Mouse (Mus musculus): Measurements from ENCODE around the gene Pjvk. TPM values are rescaled to one million over a fixed set of nuclear protein-coding genes. Genes with fewer than 3 reads are reported as not detected.
"Not testable (repeated sequence)": the region's sequence is repeated elsewhere in the genome, so short reads cannot be mapped to it uniquely, and the experiment has no call there.

Pjvk gene
- polyA plus RNA-seq (2015; fragmentation: Nextera tagmentation; extraction: Ambion mirVana), result 0.55 and 0.74 TPM in 2 replicates

DNA sequence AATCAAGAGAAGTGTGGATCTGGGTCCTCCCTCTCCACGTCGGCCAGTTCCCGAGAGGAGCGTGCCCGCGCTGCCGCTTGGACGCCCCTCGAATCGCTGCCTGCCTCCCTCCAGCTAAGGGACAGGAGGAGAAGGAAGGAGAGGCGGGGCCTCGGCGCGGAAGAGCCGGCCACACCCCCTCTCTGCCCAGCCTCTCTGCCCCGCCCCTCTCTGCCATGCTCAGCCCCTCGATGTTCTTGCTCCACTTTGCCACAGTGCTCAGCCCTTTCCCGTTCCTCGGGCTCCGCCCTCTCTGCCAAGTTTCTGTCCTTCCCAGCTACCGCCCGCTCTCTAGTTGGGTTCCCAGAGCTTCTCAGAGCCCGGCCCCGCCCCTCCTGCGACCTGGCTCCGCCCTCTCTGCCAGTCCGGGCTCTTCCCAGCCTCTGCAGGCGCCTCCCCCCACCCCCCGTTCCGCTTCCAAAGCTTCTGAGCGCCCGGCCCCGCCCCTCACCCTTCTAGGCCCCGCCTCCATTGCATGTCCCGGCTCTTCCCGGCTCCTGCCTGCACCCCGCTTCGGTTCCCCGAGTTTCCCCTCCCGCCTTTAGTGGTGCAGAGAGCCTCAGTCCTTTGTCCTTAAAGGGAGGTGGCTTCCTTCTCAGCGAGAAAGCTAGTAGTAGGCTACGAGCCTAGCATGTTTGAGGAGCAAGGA lies at the start of gene Pjvk, which contains the start of gene Prkra:
Pjvk (plus strand) TSS at position 594 of the 688 bp plus-strand sequence.
Prkra (minus strand) TSS at position 133 of the 688 bp plus-strand sequence.
- Histone ChIP-seq H3K27ac (peak within 1 kb of the TSS; percentile 96), H3K4me1 (replicated peaks) (peaks cover 16% of the 10 kb centered on the region), H3K4me3 (peak within 1 kb of the TSS; percentile 84), H3K4me2 (peak within 1 kb of the TSS; percentile 76), H3K9ac (peak within 1 kb of the TSS; percentile 93), H3K9me3 (no peaks in the 10 kb centered on the region; the same call in 1 of the 2 replicates), H3K36me3 (peaks cover 10% of the 10 kb centered on the region), H3K27me3 (no peaks in the 10 kb centered on the region)
- WGBS, result under 1% methylated on average over 32 of the region's 42 CpGs
- peak; percentile 99 for ATAC-seq (ENCODE audit: low FRiP score)

DNA sequence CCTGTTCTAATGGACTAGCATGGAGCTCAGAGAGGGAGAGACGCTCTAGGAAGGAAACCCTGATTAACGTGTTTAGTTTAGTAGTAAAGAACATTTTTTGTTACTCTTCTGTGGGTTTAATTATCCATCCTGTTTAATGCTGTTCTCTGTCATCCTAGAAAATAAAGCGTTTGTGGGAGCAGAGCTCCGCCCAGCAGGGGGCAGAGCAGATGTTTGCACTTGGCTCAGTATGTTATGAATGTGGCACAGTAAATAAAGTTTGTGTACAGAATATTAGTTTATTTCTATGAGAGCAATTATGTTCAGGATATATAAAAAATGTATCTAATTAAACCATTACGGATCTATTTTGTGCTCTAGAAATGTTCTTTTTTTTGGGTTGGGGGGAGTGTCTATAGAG lies 49.1 kb upstream of the Pjvk start:
- H3K4me3 ChIP-seq, result no peak overlapping the region
- H3K9ac ChIP-seq, result no peak overlapping the region
- H3K9me3 ChIP-seq, result no peaks in the 10 kb centered on the region
- no peak overlapping the region for H3K4me2 ChIP-seq
- H3K4me1 ChIP-seq (replicated peaks), result no peaks in the 10 kb centered on the region
- 78% methylated on average over 5 of the region's 5 CpGs for whole genome bisulfite sequencing
- H3K27me3 ChIP-seq, result no peaks in the 10 kb centered on the region
- no peak for ATAC-seq (ENCODE audit: low FRiP score)
- peaks cover 23% of the 10 kb centered on the region for H3K36me3 ChIP-seq
- no peak overlapping the region for H3K27ac ChIP-seq

DNA sequence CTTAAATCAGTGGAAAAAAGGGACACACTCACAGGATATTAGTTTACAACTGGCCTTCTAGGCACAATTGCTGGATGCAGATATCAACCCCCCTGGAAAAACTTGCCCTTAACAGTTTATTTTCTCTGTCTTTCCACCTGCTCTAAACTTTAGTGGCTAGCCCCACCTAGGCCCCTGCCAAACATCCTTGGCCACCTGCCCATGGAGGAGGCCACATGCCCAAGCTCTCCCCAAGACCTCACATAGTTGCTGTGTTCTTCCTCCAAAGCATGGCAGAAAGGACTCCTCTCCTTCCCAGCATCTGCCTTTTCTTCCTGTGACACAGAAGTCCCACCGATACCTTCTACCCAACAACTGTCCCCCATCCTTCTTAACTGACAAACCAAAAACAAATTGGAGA lies 46.0 kb upstream of the Pjvk start:
- Histone ChIP-seq H3K4me1 (replicated peaks) (no peaks in the 10 kb centered on the region), H3K4me3 (no peak overlapping the region), H3K27me3 (no peaks in the 10 kb centered on the region), H3K4me2 (no peak overlapping the region), H3K9ac (no peak overlapping the region), H3K36me3 (no peaks in the 10 kb centered on the region), H3K9me3 (no peaks in the 10 kb centered on the region), H3K27ac (no peak overlapping the region)
- 100% methylated on average over 1 of the region's 1 CpGs for WGBS
- ATAC-seq (ENCODE audit: low FRiP score), result no peak

DNA sequence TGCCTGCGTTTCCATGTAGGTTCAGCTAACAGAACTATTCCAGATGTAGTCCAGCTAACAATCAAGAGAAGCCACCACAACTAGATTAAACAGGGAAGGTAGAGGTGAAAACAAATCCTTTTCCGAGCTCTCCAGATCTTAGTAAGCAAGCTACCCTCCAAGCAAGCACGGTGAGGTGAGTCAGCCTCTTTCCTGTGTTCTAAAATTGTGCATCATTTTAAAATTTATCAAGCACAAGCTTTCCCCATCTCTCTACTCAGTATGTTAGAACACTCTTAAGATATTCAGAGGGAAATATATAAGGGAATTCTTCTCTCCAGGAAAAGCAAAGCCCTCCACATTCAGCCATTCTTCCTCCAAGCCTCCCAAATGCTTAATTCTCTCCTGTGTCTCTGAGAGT lies 41.6 kb upstream of the Pjvk start:
- 92% methylated on average over 3 of the region's 3 CpGs for WGBS
- Histone ChIP-seq H3K27me3 (no peaks in the 10 kb centered on the region), H3K4me1 (replicated peaks) (no peaks in the 10 kb centered on the region), H3K36me3 (no peaks in the 10 kb centered on the region), H3K4me3 (no peak overlapping the region), H3K27ac (no peak overlapping the region), H3K9me3 (no peaks in the 10 kb centered on the region), H3K4me2 (no peak overlapping the region), H3K9ac (no peak overlapping the region)
- no peak for ATAC-seq (ENCODE audit: low FRiP score)

DNA sequence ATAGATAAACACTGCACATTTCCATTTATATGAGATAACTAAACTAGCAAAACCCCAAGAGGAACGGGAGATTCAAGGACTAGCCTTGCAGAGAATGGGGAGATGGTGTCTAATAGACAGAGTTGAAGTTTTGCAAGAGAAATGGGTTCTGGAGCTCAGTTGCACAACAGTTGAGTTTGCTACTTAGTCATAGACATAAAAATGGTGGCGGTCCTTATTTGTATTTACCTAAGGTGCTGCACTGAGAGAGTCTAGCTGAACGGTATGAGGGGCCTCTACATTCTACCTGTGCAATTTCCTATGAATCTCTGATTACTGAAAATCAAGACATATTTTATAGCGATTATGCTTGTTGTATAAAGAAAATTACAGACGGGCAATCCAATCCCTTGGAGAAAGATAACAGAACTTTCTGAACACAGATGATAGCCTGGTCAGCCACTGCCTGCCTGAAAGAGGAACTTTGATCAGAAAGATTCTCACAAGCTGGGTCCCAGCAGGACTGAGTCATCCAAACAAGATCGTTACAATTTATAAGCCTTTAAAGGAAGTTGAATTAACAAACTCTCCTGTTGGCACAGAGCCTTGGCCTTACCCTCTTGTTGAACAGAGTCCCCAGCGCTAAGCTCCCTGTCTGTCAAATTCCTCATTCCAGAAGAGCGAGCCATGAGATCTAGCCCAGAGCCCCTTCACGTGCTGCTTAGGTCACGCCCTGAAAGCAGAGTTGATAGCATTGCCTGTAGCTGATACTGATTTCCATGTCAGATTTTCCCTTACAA lies 37.8 kb upstream of the Pjvk start:
- Histone ChIP-seq H3K27me3 (no peaks in the 10 kb centered on the region), H3K9me3 (no peaks in the 10 kb centered on the region), H3K4me2 (no peak overlapping the region), H3K36me3 (no peaks in the 10 kb centered on the region), H3K4me1 (replicated peaks) (no peaks in the 10 kb centered on the region), H3K27ac (no peak overlapping the region), H3K9ac (no peak overlapping the region), H3K4me3 (no peak overlapping the region)
- 91% methylated on average over 10 of the region's 10 CpGs for WGBS
- ATAC-seq (ENCODE audit: low FRiP score), result no peak

DNA sequence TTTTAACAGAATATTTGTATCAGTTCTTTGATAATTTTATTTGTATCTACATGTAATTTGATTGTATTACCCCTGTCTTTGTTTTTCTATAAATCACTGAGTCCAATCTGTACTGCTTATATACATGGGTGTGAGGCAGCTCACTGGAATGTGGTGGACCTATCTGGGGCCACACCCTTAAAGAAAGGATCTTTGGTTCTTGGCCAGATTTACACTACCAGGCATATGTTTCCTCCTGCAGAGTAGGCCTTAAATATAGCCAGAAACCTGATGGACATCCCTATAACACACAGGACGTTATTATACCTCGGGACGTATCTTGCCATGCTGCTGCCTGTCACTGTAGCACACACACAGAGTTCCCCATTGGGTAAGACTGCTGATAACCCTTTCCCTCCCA lies 36.3 kb upstream of the Pjvk start:
- no peaks in the 10 kb centered on the region for H3K4me1 ChIP-seq (replicated peaks)
- ATAC-seq (ENCODE audit: low FRiP score), result no peak
- H3K9ac ChIP-seq, result no peak overlapping the region
- H3K27ac ChIP-seq, result no peak overlapping the region
- no peaks in the 10 kb centered on the region for H3K36me3 ChIP-seq
- no peak overlapping the region for H3K4me3 ChIP-seq
- H3K27me3 ChIP-seq, result no peaks in the 10 kb centered on the region
- no peak overlapping the region for H3K4me2 ChIP-seq
- no peaks in the 10 kb centered on the region for H3K9me3 ChIP-seq
- WGBS, result 85% methylated on average over 3 of the region's 3 CpGs

DNA sequence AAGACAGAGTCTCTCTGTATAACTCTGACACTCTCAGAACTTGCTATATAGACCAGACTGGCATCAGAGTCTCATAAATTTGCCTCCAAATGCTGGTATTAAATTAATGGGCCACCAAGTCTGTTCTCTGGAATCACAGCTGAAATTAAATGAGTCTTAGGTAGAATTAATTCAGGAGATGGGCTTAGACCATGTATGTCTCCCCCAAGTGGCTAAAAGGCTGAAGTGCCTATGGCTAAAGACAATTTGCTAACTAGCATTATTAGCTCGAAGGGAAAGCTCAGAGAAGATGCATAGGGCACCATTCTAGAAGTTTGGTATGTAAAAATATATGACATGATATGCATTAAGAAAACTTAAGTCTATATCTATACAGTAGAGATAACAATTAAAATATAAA lies 30.2 kb upstream of the Pjvk start:
- WGBS, result 43% methylated on average over 1 of the region's 1 CpGs
- Histone ChIP-seq H3K4me3 (no peak overlapping the region), H3K27ac (no peak overlapping the region), H3K27me3 (no peaks in the 10 kb centered on the region), H3K4me2 (no peak overlapping the region), H3K9ac (no peak overlapping the region), H3K36me3 (peaks cover 11% of the 10 kb centered on the region), H3K9me3 (no peaks in the 10 kb centered on the region), H3K4me1 (replicated peaks) (no peaks in the 10 kb centered on the region)
- peak; percentile 39; the same call in 1 of the 2 replicates for ATAC-seq (ENCODE audit: low FRiP score)

DNA sequence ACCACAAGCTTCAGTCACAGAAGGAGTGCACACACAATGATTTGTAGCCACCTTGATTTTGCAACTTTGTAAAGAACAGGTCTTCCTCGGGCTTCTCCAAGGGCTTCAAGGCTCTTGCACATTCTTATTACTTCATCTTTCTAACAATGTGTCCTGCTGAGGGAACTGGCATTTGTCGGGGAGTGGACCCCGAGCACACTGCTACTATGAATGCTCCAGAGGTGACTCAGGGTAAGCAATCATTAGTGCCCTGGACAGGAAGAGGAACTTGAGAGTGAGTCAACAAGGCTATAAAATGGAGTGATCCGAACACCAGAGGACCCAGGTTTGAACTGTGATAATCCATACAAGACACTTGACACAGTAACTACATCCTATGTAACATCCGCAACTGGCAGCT lies 28.1 kb upstream of the Pjvk start:
- Histone ChIP-seq H3K4me2 (no peak overlapping the region), H3K9me3 (no peaks in the 10 kb centered on the region), H3K27ac (no peak overlapping the region), H3K36me3 (peaks cover 31% of the 10 kb centered on the region), H3K9ac (no peak overlapping the region), H3K27me3 (no peaks in the 10 kb centered on the region), H3K4me3 (no peak overlapping the region), H3K4me1 (replicated peaks) (no peaks in the 10 kb centered on the region)
- no peak for ATAC-seq (ENCODE audit: low FRiP score)
- WGBS, result 94% methylated on average over 5 of the region's 5 CpGs

DNA sequence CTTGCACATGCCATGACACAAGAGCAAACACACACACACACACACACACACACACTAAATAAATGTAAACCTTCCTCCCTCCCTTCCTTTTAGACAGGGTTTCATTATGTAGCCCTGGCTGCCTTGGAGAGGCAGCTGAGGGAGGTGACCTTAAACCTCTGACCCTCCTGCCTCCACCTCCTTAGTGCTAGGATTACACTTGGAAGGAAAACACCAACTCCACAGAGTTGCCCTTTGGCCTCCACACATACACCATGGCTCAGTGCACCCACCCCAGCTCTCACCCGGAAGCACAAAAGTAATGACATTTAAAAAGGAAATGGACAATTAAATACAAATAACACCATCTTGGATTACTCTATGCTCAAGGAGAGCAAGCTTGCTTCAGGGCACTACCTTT lies 26.6 kb upstream of the Pjvk start:
- ATAC-seq (ENCODE audit: low FRiP score), result no peak
- H3K27ac ChIP-seq, result no peak overlapping the region

DNA sequence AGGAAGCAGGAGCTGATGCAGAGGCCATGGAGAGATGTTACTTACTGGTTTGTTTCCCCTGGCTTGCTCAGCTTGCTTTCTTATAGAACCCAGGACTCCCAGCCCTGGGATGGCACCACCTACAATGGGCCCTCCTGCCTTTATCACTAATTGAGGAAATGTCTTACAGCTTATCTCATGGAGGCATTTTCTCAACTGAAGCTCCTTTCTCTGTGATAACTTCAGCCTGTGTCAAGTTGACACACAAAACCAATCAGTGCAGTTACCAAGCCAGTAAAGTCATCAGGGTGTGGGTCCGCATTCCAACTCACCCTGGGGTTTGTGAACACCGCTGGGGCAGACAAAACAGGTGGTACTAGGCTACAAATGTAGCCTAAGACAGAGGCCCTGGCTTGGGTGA lies 26.0 kb upstream of the Pjvk start:
- H3K9ac ChIP-seq; H3K27ac ChIP-seq; H3K4me3 ChIP-seq; H3K9me3 ChIP-seq; H3K4me1 ChIP-seq (replicated peaks); H3K27me3 ChIP-seq; ATAC-seq (ENCODE audit: low FRiP score); H3K4me2 ChIP-seq: not testable (repeated sequence)
- H3K36me3 ChIP-seq, result peaks cover 52% of the 10 kb centered on the region
- 95% methylated on average over 2 of the region's 2 CpGs for WGBS

More for the DNA sequence above, 26.6 kb upstream of the Pjvk start:
- H3K4me2 ChIP-seq, result no peak overlapping the region
- no peaks in the 10 kb centered on the region for H3K4me1 ChIP-seq (replicated peaks)
- WGBS, result 90% methylated on average over 1 of the region's 1 CpGs
- no peaks in the 10 kb centered on the region for H3K9me3 ChIP-seq
- H3K9ac ChIP-seq, result no peak overlapping the region
- no peak overlapping the region for H3K4me3 ChIP-seq
- peaks cover 46% of the 10 kb centered on the region for H3K36me3 ChIP-seq
- no peaks in the 10 kb centered on the region for H3K27me3 ChIP-seq

DNA sequence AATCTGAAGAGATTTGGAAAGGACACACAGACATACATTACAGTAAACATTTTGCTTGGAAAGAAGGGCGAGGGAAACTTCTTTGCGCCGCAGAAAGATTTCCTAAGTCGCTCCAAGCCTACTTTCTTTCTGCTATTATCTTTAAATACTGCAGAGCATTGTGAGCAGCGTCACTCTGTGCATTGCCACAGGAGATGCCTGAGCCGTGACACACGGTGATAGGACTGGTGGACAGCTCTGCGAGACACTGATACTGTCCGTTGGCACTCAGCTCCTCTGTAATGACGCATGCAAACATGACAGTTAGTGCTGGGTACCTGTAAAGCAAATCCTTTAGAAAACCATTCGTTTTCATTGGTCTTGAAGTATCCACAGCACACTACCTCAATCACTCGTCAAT lies 18.0 kb upstream of the Pjvk start:
- no peak for ATAC-seq (ENCODE audit: low FRiP score)

DNA sequence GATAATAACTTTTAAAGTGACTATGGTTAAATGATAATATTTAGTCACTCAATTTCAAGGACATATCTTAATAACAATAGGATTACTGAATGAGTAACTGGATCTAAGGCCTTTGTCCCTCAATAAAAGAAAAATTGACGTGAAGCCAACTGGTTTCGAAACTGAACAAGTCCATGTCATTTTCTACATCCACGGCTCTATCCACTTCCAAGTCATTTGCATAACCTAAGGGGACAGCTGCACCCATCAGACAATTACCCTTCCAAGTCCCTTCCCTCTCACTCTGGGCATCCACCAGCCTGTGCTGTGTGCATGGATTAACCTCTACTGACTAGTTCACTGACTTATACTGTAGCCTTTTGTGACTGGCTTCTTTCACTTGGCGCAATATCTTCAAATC lies 16.7 kb upstream of the Pjvk start:
- Histone ChIP-seq H3K4me3 (no peak overlapping the region), H3K27me3 (no peaks in the 10 kb centered on the region), H3K9ac (no peak overlapping the region), H3K27ac (no peak overlapping the region), H3K4me1 (replicated peaks) (no peaks in the 10 kb centered on the region), H3K9me3 (no peaks in the 10 kb centered on the region), H3K36me3 (peaks cover 91% of the 10 kb centered on the region), H3K4me2 (no peak overlapping the region)
- ATAC-seq (ENCODE audit: low FRiP score), result no peak
- WGBS, result 79% methylated on average over 4 of the region's 4 CpGs

More for the DNA sequence above, 18.0 kb upstream of the Pjvk start:
- Histone ChIP-seq H3K27ac (no peak overlapping the region), H3K4me3 (no peak overlapping the region), H3K4me2 (no peak overlapping the region), H3K36me3 (peaks cover 91% of the 10 kb centered on the region), H3K27me3 (no peaks in the 10 kb centered on the region), H3K9ac (no peak overlapping the region), H3K4me1 (replicated peaks) (no peaks in the 10 kb centered on the region), H3K9me3 (no peaks in the 10 kb centered on the region)
- 96% methylated on average over 12 of the region's 12 CpGs for WGBS

DNA sequence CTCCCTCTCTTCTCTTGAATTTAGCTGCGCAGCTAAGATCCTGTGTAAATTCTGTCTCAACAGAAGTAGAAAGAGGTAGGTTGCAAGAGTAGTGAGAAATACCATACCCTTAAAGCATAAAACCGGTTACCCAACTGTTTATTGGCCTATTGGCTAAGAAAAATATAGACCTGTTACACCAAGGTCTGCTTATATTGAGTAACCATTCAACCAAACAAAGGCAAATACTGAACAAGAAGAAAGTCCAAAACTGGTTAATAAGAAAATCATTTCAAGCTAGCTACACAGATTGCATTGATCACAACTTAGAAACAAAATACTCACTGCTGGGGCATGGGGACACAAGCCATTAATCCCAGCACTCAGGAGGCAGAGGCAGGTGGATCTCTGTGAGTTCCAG lies 8.6 kb upstream of the Pjvk start:
- Histone ChIP-seq H3K9me3 (no peaks in the 10 kb centered on the region), H3K27me3 (no peaks in the 10 kb centered on the region), H3K4me3 (no peak overlapping the region), H3K4me2 (no peak overlapping the region), H3K36me3 (peaks cover 86% of the 10 kb centered on the region), H3K4me1 (replicated peaks) (no peaks in the 10 kb centered on the region), H3K27ac (no peak overlapping the region), H3K9ac (no peak overlapping the region)
- ATAC-seq (ENCODE audit: low FRiP score), result no peak
- 92% methylated on average over 2 of the region's 2 CpGs for WGBS

Measured in hindbrain, embryonic 13.5 days (tissue).